Mouse (Mus musculus) embryonic fibroblast, embryonic 13.5 days (primary cell): ENCODE data around the gene Atrnl1.

Experiments used
- CTCF ChIP-seq: IDR thresholded peaks from 2 replicates; pipeline ENCODE4 v1.5.1; 2011; ENCODE audit warnings: mild to moderate bottlenecking, control low read depth, low read length, moderate library complexity, borderline replicate concordance; ENCODE audit not compliant: insufficient read depth
- POLR2A ChIP-seq: IDR thresholded peaks from 2 replicates; pipeline ENCODE4 v1.6.1; 2011; ENCODE audit warnings: low read depth, mild to moderate bottlenecking, control low read depth, low read length, moderate library complexity

DNA sequence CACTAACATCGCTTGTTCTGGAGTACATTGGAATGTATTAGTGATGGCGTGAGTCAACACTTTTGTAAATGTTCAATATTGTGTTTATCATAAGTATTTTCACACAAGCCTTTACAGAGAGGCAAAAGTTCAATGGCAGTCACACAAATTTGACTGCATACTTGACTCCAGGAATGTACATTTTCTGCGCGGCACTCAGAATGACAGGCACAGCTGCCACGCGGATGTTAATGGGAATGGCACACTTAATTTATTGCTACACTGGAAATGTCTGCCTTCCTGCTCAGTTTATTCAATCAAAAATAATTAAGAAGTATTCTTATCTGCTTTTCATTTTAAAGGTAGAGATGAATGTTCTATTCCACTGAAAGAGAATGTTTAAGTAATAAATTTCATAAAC, 227.0 kb downstream of the Atrnl1 start:
- TF ChIP-seq POLR2A (no peak), CTCF (no peak)
